Mouse (Mus musculus) c-Kit-positive CD71-negative TER-119-negative erythroid progenitor cells, embryonic 14.5 days (primary cell): ENCODE measurements at regions not wholly inside any gene's neighbourhood (a gene's known extent, or its start where the extent isn't known, plus 50 kb on each side); places are given as distances from the start of the nearest gene placed in this dataset.

Experiments used
- DNase-seq: peaks from one replicate; pipeline ENCODE4 v3.0.0-alpha.2; 2013; ENCODE audit warnings: low read depth

DNA sequence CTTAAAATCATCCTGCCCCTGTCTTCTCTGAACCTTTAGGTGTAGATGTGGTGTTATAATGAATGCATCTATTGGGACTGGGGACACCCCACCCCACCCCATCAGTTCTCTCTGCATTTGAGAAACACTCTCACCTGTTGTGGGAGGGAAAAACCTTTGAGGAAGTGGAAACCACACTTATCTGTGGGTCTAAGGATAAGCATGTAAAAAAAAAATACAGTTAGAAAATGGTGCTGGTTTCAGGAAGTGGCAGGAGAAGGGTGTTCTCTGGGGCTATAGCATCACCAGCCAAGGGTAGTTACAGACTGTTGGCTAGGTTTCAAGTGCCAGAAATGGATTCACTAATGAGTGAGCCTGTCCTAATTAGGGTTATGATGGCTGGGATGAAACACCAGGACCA, 91.1 kb upstream of the Rbm19 start:
- no peak for DNase-seq

- no peak for DNase-seq
These were observed 85.4 kb upstream of the Rbm19 start for GRCm38 (mm10) chr5:120030904-120031303.

DNA sequence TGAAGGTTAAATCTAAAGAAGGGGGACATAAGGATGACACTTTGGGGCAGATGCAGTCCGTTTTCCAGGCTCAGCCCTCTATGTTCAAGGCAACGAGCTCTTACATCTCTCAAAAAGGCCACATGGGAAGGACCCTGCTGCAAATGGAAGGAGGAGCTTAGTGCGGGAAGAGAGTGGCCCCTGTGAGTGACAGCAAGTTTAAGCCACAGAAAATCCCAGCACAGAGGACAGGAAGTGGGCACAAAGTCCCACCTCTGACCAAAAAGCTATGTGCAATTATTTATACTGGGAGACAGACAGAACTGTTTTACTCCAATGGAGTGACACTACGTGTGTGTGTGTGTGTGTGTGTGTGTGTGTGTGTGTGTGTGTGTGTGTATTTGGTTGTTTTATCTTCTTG, 84.7 kb upstream of the Rbm19 start:
- no peak for DNase-seq

GRCm38 (mm10) chr5:120034499-120035077, 81.7 kb upstream of the Rbm19 start:
- no peak for DNase-seq

DNA sequence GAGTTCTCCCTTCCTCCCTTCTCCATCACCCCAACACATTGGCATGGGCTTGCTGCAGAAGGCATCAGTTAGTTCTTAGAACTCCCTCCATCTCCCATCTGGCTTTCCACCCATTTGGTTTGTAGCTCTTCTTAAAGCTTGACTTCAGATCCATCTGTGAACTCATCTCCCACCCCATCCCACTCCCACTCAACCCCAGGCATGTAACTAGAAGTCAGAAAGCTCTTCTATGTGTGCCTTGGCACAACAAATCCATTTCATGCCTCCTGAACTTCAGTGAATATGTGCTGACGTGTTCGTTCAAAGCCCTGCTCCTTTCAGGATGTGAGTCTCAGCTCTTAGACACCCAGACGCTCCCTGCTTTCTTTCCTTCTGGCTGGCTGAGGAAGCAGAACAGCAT, 81.0 kb upstream of the Rbm19 start:
- no peak for DNase-seq

GRCm38 (mm10) chr5:120037806-120038205, 78.5 kb upstream of the Rbm19 start:
- no peak for DNase-seq

- no peak for DNase-seq
These were observed 72.5 kb upstream of the Rbm19 start for GRCm38 (mm10) chr5:120043786-120044185.

GRCm38 (mm10) chr5:120049063-120049781, 67.0 kb upstream of the Rbm19 start:
- no peak for DNase-seq

- DNase-seq = no peak
These were observed 65.4 kb upstream of the Rbm19 start for GRCm38 (mm10) chr5:120050728-120051436.

DNA sequence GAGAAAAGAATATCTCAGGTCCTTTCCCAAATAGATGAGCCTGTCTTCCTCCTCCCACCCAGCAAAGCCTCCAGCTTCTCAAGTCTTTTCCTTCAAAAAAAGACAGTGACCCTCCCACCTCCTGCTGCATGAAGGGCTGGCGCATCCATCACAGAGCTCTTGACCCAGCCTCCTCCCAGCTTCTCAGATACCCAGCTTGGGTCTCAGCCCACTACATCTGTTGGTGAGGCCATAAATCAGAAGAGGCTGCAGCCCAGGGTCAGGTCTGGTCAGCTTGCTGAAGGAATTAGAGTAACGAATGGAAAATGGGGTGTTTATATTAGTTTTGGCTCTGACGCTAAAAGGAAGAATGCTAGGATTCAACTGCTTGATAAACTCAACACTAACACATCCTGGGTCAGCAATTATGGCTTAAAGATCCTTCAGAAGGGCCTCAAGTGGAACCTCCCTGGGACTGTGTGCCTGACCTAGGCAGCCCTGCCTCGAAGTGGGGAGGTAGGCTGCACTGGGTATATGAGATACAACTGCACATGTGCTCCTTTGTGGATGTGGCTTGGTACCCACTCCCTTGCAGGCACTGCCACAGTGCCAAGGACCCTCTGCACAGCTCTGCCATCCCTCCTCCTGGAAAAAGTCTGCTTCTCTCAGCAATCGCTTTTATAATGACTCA, 61.6 kb upstream of the Rbm19 start:
- DNase-seq = no peak
